Mouse (Mus musculus): ENCODE data around the gene Actn4. TPM values are rescaled to one million over a fixed set of nuclear protein-coding genes. Genes with fewer than 3 reads are reported as not detected.

The Actn4 gene
- polyA plus RNA-seq (2012; rRNA removed): 129 and 135 TPM in 2 replicates

- H3K27ac ChIP-seq (ENCODE audit: insufficient read depth, low read length): peak within 1 kb of the TSS; percentile 84
- peaks cover 13% of the 10 kb centered on the region; the same call in 1 of the 2 replicates for H3K4me1 ChIP-seq (ENCODE audit: control insufficient read depth, insufficient read depth, low read length)
- peak within 1 kb of the TSS; percentile 92 for H3K4me3 ChIP-seq (replicated peaks; ENCODE audit: insufficient read depth, low read depth, low read length)
- TF ChIP-seq POLR2A (IDR thresholded peaks at IDR 0.05; ENCODE audit: borderline replicate concordance, insufficient read depth, low read length): peak; percentile 95
- no peak for TF ChIP-seq CTCF (IDR thresholded peaks at IDR 0.05; ENCODE audit: borderline replicate concordance, insufficient read depth, low read depth, low read length)
- no peaks in the 10 kb centered on the region for H3K27me3 ChIP-seq (ENCODE audit: control insufficient read depth, insufficient read depth, low read length)
- 1% methylated on average over 76 of the region's 76 CpGs for WGBS
- peak; percentile 98 for DNase-seq
Observed at GRCm38 (mm10) chr7:28961927-28962670, at the start of gene Actn4. TSS of gene Actn4 (minus strand) at chr7:28962340.

GRCm38 (mm10) chr7:29008714-29009113, 46.6 kb upstream of the Actn4 start:
- no peaks in the 10 kb centered on the region for H3K27me3 ChIP-seq (ENCODE audit: control insufficient read depth, insufficient read depth, low read length)
- no peaks in the 10 kb centered on the region for H3K4me1 ChIP-seq (ENCODE audit: control insufficient read depth, insufficient read depth, low read length)
- H3K27ac ChIP-seq (ENCODE audit: insufficient read depth, low read length): no peak overlapping the region
- H3K4me3 ChIP-seq (replicated peaks; ENCODE audit: insufficient read depth, low read depth, low read length): no peak overlapping the region
- TF ChIP-seq CTCF (IDR thresholded peaks at IDR 0.05; ENCODE audit: borderline replicate concordance, insufficient read depth, low read depth, low read length) (no peak), POLR2A (IDR thresholded peaks at IDR 0.05; ENCODE audit: borderline replicate concordance, insufficient read depth, low read length) (no peak)
- 76% methylated on average over 9 of the region's 9 CpGs for WGBS
- DNase-seq: no peak

GRCm38 (mm10) chr7:29008171-29008570, 46.0 kb upstream of the Actn4 start:
- WGBS: 92% methylated on average over 10 of the region's 10 CpGs
- TF ChIP-seq POLR2A (IDR thresholded peaks at IDR 0.05; ENCODE audit: borderline replicate concordance, insufficient read depth, low read length) (no peak), CTCF (IDR thresholded peaks at IDR 0.05; ENCODE audit: borderline replicate concordance, insufficient read depth, low read depth, low read length) (no peak)
- H3K4me3 ChIP-seq (replicated peaks; ENCODE audit: insufficient read depth, low read depth, low read length): no peak overlapping the region
- no peak overlapping the region for H3K27ac ChIP-seq (ENCODE audit: insufficient read depth, low read length)
- no peak for DNase-seq
- no peaks in the 10 kb centered on the region for H3K27me3 ChIP-seq (ENCODE audit: control insufficient read depth, insufficient read depth, low read length)
- no peaks in the 10 kb centered on the region for H3K4me1 ChIP-seq (ENCODE audit: control insufficient read depth, insufficient read depth, low read length)

- TF ChIP-seq POLR2A (IDR thresholded peaks at IDR 0.05; ENCODE audit: borderline replicate concordance, insufficient read depth, low read length) (no peak), CTCF (IDR thresholded peaks at IDR 0.05; ENCODE audit: borderline replicate concordance, insufficient read depth, low read depth, low read length) (no peak)
- Histone ChIP-seq H3K4me1 (ENCODE audit: control insufficient read depth, insufficient read depth, low read length) (no peaks in the 10 kb centered on the region), H3K27ac (ENCODE audit: insufficient read depth, low read length) (no peak overlapping the region), H3K4me3 (replicated peaks; ENCODE audit: insufficient read depth, low read depth, low read length) (no peak overlapping the region), H3K27me3 (ENCODE audit: control insufficient read depth, insufficient read depth, low read length) (no peaks in the 10 kb centered on the region)
- DNase-seq: no peak
- WGBS: 65% methylated on average over 9 of the region's 9 CpGs
Observed at GRCm38 (mm10) chr7:29007224-29008101, 45.3 kb upstream of the Actn4 start.

- H3K27ac ChIP-seq (ENCODE audit: insufficient read depth, low read length): no peak overlapping the region
- H3K4me3 ChIP-seq (replicated peaks; ENCODE audit: insufficient read depth, low read depth, low read length): no peak overlapping the region
- no peaks in the 10 kb centered on the region for H3K27me3 ChIP-seq (ENCODE audit: control insufficient read depth, insufficient read depth, low read length)
- H3K4me1 ChIP-seq (ENCODE audit: control insufficient read depth, insufficient read depth, low read length): 0 out of 2 replicates have a peak, but pooled peaks cover 3% of the 10 kb centered on the region
- DNase-seq: no peak
- 9% methylated on average over 43 of the region's 43 CpGs for WGBS
- TF ChIP-seq POLR2A (IDR thresholded peaks at IDR 0.05; ENCODE audit: borderline replicate concordance, insufficient read depth, low read length): no peak
- no peak for TF ChIP-seq CTCF (IDR thresholded peaks at IDR 0.05; ENCODE audit: borderline replicate concordance, insufficient read depth, low read depth, low read length)
Observed at GRCm38 (mm10) chr7:29000651-29001605, 38.8 kb upstream of the Actn4 start.

- H3K4me1 ChIP-seq (ENCODE audit: control insufficient read depth, insufficient read depth, low read length): no peaks in the 10 kb centered on the region
- TF ChIP-seq POLR2A (IDR thresholded peaks at IDR 0.05; ENCODE audit: borderline replicate concordance, insufficient read depth, low read length) (no peak), CTCF (IDR thresholded peaks at IDR 0.05; ENCODE audit: borderline replicate concordance, insufficient read depth, low read depth, low read length) (no peak)
- no peak overlapping the region for H3K4me3 ChIP-seq (replicated peaks; ENCODE audit: insufficient read depth, low read depth, low read length)
- 79% methylated on average over 3 of the region's 3 CpGs for WGBS
- H3K27ac ChIP-seq (ENCODE audit: insufficient read depth, low read length): no peak overlapping the region
- H3K27me3 ChIP-seq (ENCODE audit: control insufficient read depth, insufficient read depth, low read length): no peaks in the 10 kb centered on the region
- DNase-seq: no peak
Observed at GRCm38 (mm10) chr7:28993402-28993801, 31.3 kb upstream of the Actn4 start.

GRCm38 (mm10) chr7:28992997-28993396, 30.9 kb upstream of the Actn4 start:
- WGBS: 81% methylated on average over 3 of the region's 3 CpGs
- no peak for DNase-seq
- H3K27me3 ChIP-seq (ENCODE audit: control insufficient read depth, insufficient read depth, low read length): no peaks in the 10 kb centered on the region

More at GRCm38 (mm10) chr7:28992997-28993396, 30.9 kb upstream of the Actn4 start:
- H3K4me1 ChIP-seq (ENCODE audit: control insufficient read depth, insufficient read depth, low read length): no peaks in the 10 kb centered on the region
- no peak overlapping the region for H3K27ac ChIP-seq (ENCODE audit: insufficient read depth, low read length)
- TF ChIP-seq CTCF (IDR thresholded peaks at IDR 0.05; ENCODE audit: borderline replicate concordance, insufficient read depth, low read depth, low read length): 0 out of 2 replicates have a peak, but pooled peaks have one; percentile 1
- no peak for TF ChIP-seq POLR2A (IDR thresholded peaks at IDR 0.05; ENCODE audit: borderline replicate concordance, insufficient read depth, low read length)
- H3K4me3 ChIP-seq (replicated peaks; ENCODE audit: insufficient read depth, low read depth, low read length): no peak overlapping the region

Measured in cerebellum, adult 2 months (tissue).